Mouse (Mus musculus) lung, embryonic 14.5 days (tissue): ENCODE measurements around the gene Ppp4r3b. TPM values are rescaled to one million over a fixed set of nuclear protein-coding genes. Genes with fewer than 3 reads are reported as not detected.

Experiments used
- ATAC-seq: fragments of 200-750 bp; cut with Nextera tagmentation; 2 replicates; pipeline ENCODE4 v1.8.0; 2017; ENCODE audit warnings: mild to moderate bottlenecking, moderate TSS enrichment, moderate library complexity; ENCODE audit not compliant: insufficient read depth
- DNase-seq: peaks from one replicate; pipeline ENCODE4 v3.0.0-alpha.2; 2015
- H3K27ac ChIP-seq: fragments of 300-500 bp; sonication (generic); 2 replicates; pipeline ENCODE4 v1.5.1; 2014; ENCODE audit warnings: low read depth, mild to moderate bottlenecking, moderate library complexity
- H3K27me3 ChIP-seq: fragments of 300-500 bp; sonication (generic); 2 replicates; pipeline ENCODE4 v1.6.1; 2014; ENCODE audit warnings: low read length, control low read depth; ENCODE audit not compliant: insufficient read depth
- H3K36me3 ChIP-seq: fragments of 300-500 bp; sonication (generic); 2 replicates; pipeline ENCODE4 v1.6.1; 2014; ENCODE audit warnings: control low read depth; ENCODE audit not compliant: insufficient read depth
- H3K4me1 ChIP-seq: fragments of 300-500 bp; sonication (generic); 2 replicates; pipeline ENCODE4 v1.6.1; 2014; ENCODE audit warnings: antibody characterized with exemption, control low read depth; ENCODE audit not compliant: insufficient read depth
- H3K4me2 ChIP-seq: fragments of 300-500 bp; sonication (generic); 2 replicates; pipeline ENCODE4 v1.6.1; 2014; ENCODE audit warnings: mild to moderate bottlenecking
- H3K4me3 ChIP-seq: fragments of 300-500 bp; sonication (generic); 2 replicates; pipeline ENCODE4 v1.5.1; 2014; ENCODE audit warnings: low read depth, low read length
- H3K9ac ChIP-seq: fragments of 300-500 bp; sonication (generic); 2 replicates; pipeline ENCODE4 v1.6.1; 2014
- H3K9me3 ChIP-seq: fragments of 300-500 bp; sonication (generic); 2 replicates; pipeline ENCODE4 v1.6.1; 2016; ENCODE audit warnings: low read depth, low read length, control low read depth
- CTCF ChIP-seq: IDR thresholded peaks from 2 replicates; pipeline ENCODE4 v1.5.1; 2016; ENCODE audit warnings: antibody characterized with exemption, low read depth
- WGBS: fragments of 180-500 bp; shearing (Covaris S2); extraction: QIAGEN DNeasy Blood & Tissue Kit; methylation state at CpG from one replicate; pipeline ENCODE4 v1.1.7; 2014; 5-methylcytosine and 5-hydroxymethylcytosine counted together
- polyA plus RNA-seq: library from polyadenylated mRNA; unstranded; fragments of >200 nt; fragmentation: Nextera tagmentation; extraction: Ambion mirVana; gene quantifications from 2 replicates; pipeline ENCODE4 v1.2.1, GENCODE M21; 2014

The Ppp4r3b gene
- polyA plus RNA-seq, 1 experiment from 2014 or later: 84.6 TPM

GRCm38 (mm10) chr11:29237364-29237763, 64.7 kb downstream of the Ppp4r3b start:
- Histone ChIP-seq H3K9ac (no peak overlapping the region), H3K27me3 (no peaks in the 10 kb centered on the region), H3K4me1 (no peaks in the 10 kb centered on the region), H3K9me3 (no peaks in the 10 kb centered on the region), H3K27ac (no peak overlapping the region), H3K4me2 (no peak overlapping the region), H3K4me3 (no peak overlapping the region), H3K36me3 (peaks cover 12% of the 10 kb centered on the region)
- no peak for TF ChIP-seq CTCF
- DNase-seq (no peak), ATAC-seq (no peak)

- H3K9ac ChIP-seq: no peak overlapping the region
- H3K4me2 ChIP-seq: no peak overlapping the region
- no peak overlapping the region for H3K4me3 ChIP-seq
- H3K36me3 ChIP-seq: peaks cover 19% of the 10 kb centered on the region
- no peak overlapping the region for H3K27ac ChIP-seq
- TF ChIP-seq CTCF: no peak
- H3K9me3 ChIP-seq: no peaks in the 10 kb centered on the region
- DNase-seq: no peak
- no peaks in the 10 kb centered on the region for H3K27me3 ChIP-seq
- no peaks in the 10 kb centered on the region for H3K4me1 ChIP-seq
- ATAC-seq: no peak
Measured at GRCm38 (mm10) chr11:29238047-29238446, 65.4 kb downstream of the Ppp4r3b start.

GRCm38 (mm10) chr11:29238551-29238950, 65.9 kb downstream of the Ppp4r3b start:
- Histone ChIP-seq H3K4me3 (no peak overlapping the region), H3K27me3 (no peaks in the 10 kb centered on the region), H3K9me3 (no peaks in the 10 kb centered on the region), H3K4me1 (no peaks in the 10 kb centered on the region), H3K9ac (no peak overlapping the region), H3K36me3 (peaks cover 18% of the 10 kb centered on the region), H3K27ac (no peak overlapping the region), H3K4me2 (no peak overlapping the region)
- WGBS: 89% methylated on average over 3 of the region's 3 CpGs
- no peak for ATAC-seq
- DNase-seq: no peak
- no peak for TF ChIP-seq CTCF

- no peak for DNase-seq
- no peak for ATAC-seq
- Histone ChIP-seq H3K27me3 (no peaks in the 10 kb centered on the region), H3K4me1 (no peaks in the 10 kb centered on the region), H3K36me3 (peaks cover 17% of the 10 kb centered on the region), H3K4me3 (no peak overlapping the region), H3K9ac (no peak overlapping the region), H3K27ac (no peak overlapping the region), H3K9me3 (no peaks in the 10 kb centered on the region), H3K4me2 (no peak overlapping the region)
- no peak for TF ChIP-seq CTCF
- 93% methylated on average over 1 of the region's 1 CpGs for WGBS
Measured at GRCm38 (mm10) chr11:29239353-29239752, 66.7 kb downstream of the Ppp4r3b start.

- DNase-seq (no peak), ATAC-seq (no peak)
- Histone ChIP-seq H3K9ac (no peak overlapping the region), H3K27ac (no peak overlapping the region), H3K9me3 (no peaks in the 10 kb centered on the region), H3K36me3 (peaks cover 20% of the 10 kb centered on the region), H3K27me3 (no peaks in the 10 kb centered on the region), H3K4me2 (no peak overlapping the region), H3K4me1 (peaks cover 7% of the 10 kb centered on the region; the same call in 1 of the 2 replicates), H3K4me3 (no peak overlapping the region)
- 77% methylated on average over 4 of the region's 4 CpGs for WGBS
- TF ChIP-seq CTCF: no peak
Measured at GRCm38 (mm10) chr11:29241961-29242360, 69.3 kb downstream of the Ppp4r3b start.

DNA sequence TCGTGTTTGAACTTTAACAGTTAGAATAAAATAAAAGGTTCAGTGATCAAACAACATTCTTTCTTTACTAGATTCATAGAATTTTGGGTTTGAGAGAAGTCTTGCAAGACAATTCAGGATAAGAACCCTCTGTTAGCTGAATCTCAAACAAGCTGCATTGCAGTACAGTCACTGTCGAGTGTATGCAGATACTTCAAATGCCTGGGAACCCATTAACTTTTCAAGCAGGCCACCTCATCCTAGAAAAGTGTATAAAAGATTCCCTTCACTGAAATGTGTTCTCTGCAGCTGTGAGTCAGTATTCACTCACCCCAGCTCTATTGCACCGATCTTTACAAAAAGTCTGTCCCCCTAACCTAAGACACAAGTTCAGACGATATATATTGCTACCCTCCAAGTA, 73.3 kb downstream of the Ppp4r3b start:
- TF ChIP-seq CTCF: no peak
- ATAC-seq: no peak
- WGBS: 45% methylated on average over 4 of the region's 4 CpGs

GRCm38 (mm10) chr11:29246883-29247650, 74.4 kb downstream of the Ppp4r3b start, which contains the start of gene Cfap36:
TSS of gene Cfap36 (minus strand) at chr11:29247409.
- H3K36me3 ChIP-seq: peaks cover 14% of the 10 kb centered on the region
- peak within 1 kb of the TSS; percentile 59 for H3K4me3 ChIP-seq
- under 1% methylated on average over 53 of the region's 53 CpGs for WGBS
- peak within 1 kb of the TSS; percentile 56 for H3K9ac ChIP-seq
- no peak for TF ChIP-seq CTCF
- peaks cover 7% of the 10 kb centered on the region; the same call in 1 of the 2 replicates for H3K4me1 ChIP-seq
- H3K4me2 ChIP-seq: peak within 1 kb of the TSS; percentile 84
- peak; percentile 100 for ATAC-seq
- DNase-seq: peak; percentile 98
- H3K9me3 ChIP-seq: no peaks in the 10 kb centered on the region
- peak within 1 kb of the TSS; percentile 62 for H3K27ac ChIP-seq
- no peaks in the 10 kb centered on the region for H3K27me3 ChIP-seq

More for the DNA sequence above, 73.3 kb downstream of the Ppp4r3b start:
- peak; percentile 21 for DNase-seq
- Histone ChIP-seq H3K4me2 (peak overlapping the region; percentile 84), H3K27me3 (no peaks in the 10 kb centered on the region), H3K4me1 (peaks cover 7% of the 10 kb centered on the region; the same call in 1 of the 2 replicates), H3K9me3 (no peaks in the 10 kb centered on the region), H3K36me3 (peaks cover 20% of the 10 kb centered on the region), H3K4me3 (peak overlapping the region; percentile 59), H3K9ac (peak overlapping the region; percentile 56), H3K27ac (no peak overlapping the region)
